Mouse (Mus musculus) activated CD4-positive, CD25-positive, alpha-beta regulatory T cell, adult 9 weeks (primary cell): ENCODE results near the gene Bag3. TPM values are rescaled to one million over a fixed set of nuclear protein-coding genes. Genes with fewer than 3 reads are reported as not detected.

Experiments used
- polyA plus RNA-seq: library from polyadenylated mRNA; unstranded; fragments of 100-300 nt; shearing (Covaris generic); gene quantifications from one replicate; pipeline ENCODE4 v1.2.1, GENCODE M21; 2017

Gene Bag3
- polyA plus RNA-seq = 11.2 TPM

GRCm38 (mm10) chr7:128523349-128523961, at the start of gene Bag3:
Gene Bag3 (plus strand): TSS chr7:128523616.

Other genes starting within 250 kb of the Bag3 start
- 16.7 TPM for gene BC017158, start 225.4 kb upstream of the Bag3 start, polyA plus RNA-seq
- gene Rgs10, start 104.9 kb upstream of the Bag3 start, polyA plus RNA-seq = 386 TPM
- 50.3 TPM for gene Tial1, start 61.9 kb upstream of the Bag3 start, polyA plus RNA-seq
- 56.8 TPM for gene Inpp5f, start 87.7 kb downstream of the Bag3 start, polyA plus RNA-seq
- 11.1 TPM for gene Mcmbp, start 216.9 kb downstream of the Bag3 start, polyA plus RNA-seq
- gene Sec23ip, start 221.3 kb downstream of the Bag3 start, polyA plus RNA-seq = 74.1 TPM